Mouse (Mus musculus): ENCODE data around the gene Por.

Por gene

GRCm38 (mm10) chr5:135697711-135698111 lies 27.9 kb downstream of the Por start:
- peak in 1 of 2 experiments; percentile 67 for DNase-seq (ENCODE audit: inconsistent age in 2 of 2, low spot score in 1 of 2)

GRCm38 (mm10) chr5:135701601-135702000 lies 31.8 kb downstream of the Por start:
- peak in 1 of 2 experiments; percentile 50 for DNase-seq (ENCODE audit: inconsistent age in 2 of 2, low spot score in 1 of 2)

- DNase-seq (ENCODE audit: inconsistent age in 2 of 2, low spot score in 1 of 2), result no peak
These were observed 32.4 kb downstream of the Por start for GRCm38 (mm10) chr5:135702190-135702589.

GRCm38 (mm10) chr5:135702682-135703192 lies 32.9 kb downstream of the Por start:
- DNase-seq (ENCODE audit: inconsistent age in 2 of 2, low spot score in 1 of 2), result peak; percentile 68 to 90

- DNase-seq (ENCODE audit: inconsistent age in 2 of 2, low spot score in 1 of 2), result no peak
These were observed 33.6 kb downstream of the Por start for GRCm38 (mm10) chr5:135703431-135703830.

GRCm38 (mm10) chr5:135705383-135705782 lies 35.5 kb downstream of the Por start:
- DNase-seq (ENCODE audit: inconsistent age in 2 of 2, low spot score in 1 of 2), result no peak

- DNase-seq (ENCODE audit: inconsistent age in 2 of 2, low spot score in 1 of 2), result no peak
These were observed 37.2 kb downstream of the Por start for GRCm38 (mm10) chr5:135707039-135707438.

GRCm38 (mm10) chr5:135707855-135708254 lies 38.0 kb downstream of the Por start:
- DNase-seq (ENCODE audit: inconsistent age in 2 of 2, low spot score in 1 of 2), result peak; percentile 80 to 92

- DNase-seq (ENCODE audit: inconsistent age in 2 of 2, low spot score in 1 of 2), result no peak
These were observed 39.9 kb downstream of the Por start for GRCm38 (mm10) chr5:135709716-135710115.

- DNase-seq (ENCODE audit: inconsistent age in 2 of 2, low spot score in 1 of 2), result peak; percentile 75 to 92
These were observed 40.9 kb downstream of the Por start for GRCm38 (mm10) chr5:135710599-135711214.

GRCm38 (mm10) chr5:135711582-135712355 lies 41.9 kb downstream of the Por start:
- DNase-seq (ENCODE audit: inconsistent age in 2 of 2, low spot score in 1 of 2), result peak in 1 of 2 experiments; percentile 66

- peak in 1 of 2 experiments; percentile 59 for DNase-seq (ENCODE audit: inconsistent age in 2 of 2, low spot score in 1 of 2)
These were observed 43.0 kb downstream of the Por start for GRCm38 (mm10) chr5:135712803-135713202.

- peak; percentile 89 to 95 for DNase-seq (ENCODE audit: inconsistent age in 2 of 2, low spot score in 1 of 2)
These were observed 43.8 kb downstream of the Por start for GRCm38 (mm10) chr5:135713441-135714218.

- peak in 1 of 2 experiments; percentile 75 for DNase-seq (ENCODE audit: inconsistent age in 2 of 2, low spot score in 1 of 2)
These were observed 45.8 kb downstream of the Por start for GRCm38 (mm10) chr5:135715624-135716023.

GRCm38 (mm10) chr5:135719586-135720120 lies 49.8 kb downstream of the Por start:
- DNase-seq (ENCODE audit: inconsistent age in 2 of 2, low spot score in 1 of 2), result peak in 1 of 2 experiments; percentile 34

GRCm38 (mm10) chr5:135720121-135720520 lies 50.3 kb downstream of the Por start:
- peak in 1 of 2 experiments; percentile 71 for DNase-seq (ENCODE audit: inconsistent age in 2 of 2, low spot score in 1 of 2)

GRCm38 (mm10) chr5:135721076-135721475 lies 51.2 kb downstream of the Por start:
- peak in 1 of 2 experiments; percentile 76 for DNase-seq (ENCODE audit: inconsistent age in 2 of 2, low spot score in 1 of 2)

- DNase-seq (ENCODE audit: inconsistent age in 2 of 2, low spot score in 1 of 2), result peak; percentile 90 to 97
These were observed 52.3 kb downstream of the Por start for GRCm38 (mm10) chr5:135722121-135722520.

GRCm38 (mm10) chr5:135723165-135723751 lies 53.4 kb downstream of the Por start:
- DNase-seq (ENCODE audit: inconsistent age in 2 of 2, low spot score in 1 of 2), result peak in 1 of 2 experiments; percentile 46

GRCm38 (mm10) chr5:135724536-135725322 lies 54.9 kb downstream of the Por start:
- DNase-seq (ENCODE audit: inconsistent age in 2 of 2, low spot score in 1 of 2), result peak in 1 of 2 experiments; percentile 80
